Mouse (Mus musculus): ENCODE measurements around the gene Themis2. TPM values are rescaled to one million over a fixed set of nuclear protein-coding genes. Genes with fewer than 3 reads are reported as not detected.
"Not testable (repeated sequence)": the region's sequence is repeated elsewhere in the genome, so short reads cannot be mapped to it uniquely, and the experiment has no call there.

Gene Themis2
- polyA plus RNA-seq, 1 experiment from 2014 or later, result 1.3 TPM

GRCm38 (mm10) chr4:132748778-132749177 lies 47.4 kb downstream of the Themis2 start:
- WGBS, result 93% methylated on average over 4 of the region's 4 CpGs
- ATAC-seq (ENCODE audit: low read depth), result no peak

GRCm38 (mm10) chr4:132747664-132748259 lies 48.4 kb downstream of the Themis2 start:
- no peaks in the 10 kb centered on the region for H3K9me3 ChIP-seq (ENCODE audit: control insufficient read depth, low read length)
- H3K27me3 ChIP-seq (ENCODE audit: control insufficient read depth, insufficient read depth, low read depth, low read length), result no peaks in the 10 kb centered on the region
- H3K36me3 ChIP-seq (ENCODE audit: control insufficient read depth, insufficient read depth, low read length), result no peaks in the 10 kb centered on the region
- peak overlapping the region; percentile 32 for H3K4me3 ChIP-seq (ENCODE audit: low read length)
- peak overlapping the region; percentile 37 for H3K4me2 ChIP-seq (ENCODE audit: low read depth, low read length)
- peak; percentile 69 for ATAC-seq (ENCODE audit: low read depth)
- 29% methylated on average over 9 of the region's 9 CpGs for WGBS
- peak overlapping the region; percentile 44 for H3K9ac ChIP-seq (ENCODE audit: low read length)
- H3K4me1 ChIP-seq (replicated peaks; ENCODE audit: control insufficient read depth, insufficient read depth, low read length), result no peaks in the 10 kb centered on the region
- peak overlapping the region; percentile 65 for H3K27ac ChIP-seq (ENCODE audit: low read length)

More at GRCm38 (mm10) chr4:132748778-132749177, 47.4 kb downstream of the Themis2 start:
- H3K4me1 ChIP-seq (replicated peaks; ENCODE audit: control insufficient read depth, insufficient read depth, low read length), result no peaks in the 10 kb centered on the region
- no peak overlapping the region for H3K9ac ChIP-seq (ENCODE audit: low read length)
- no peaks in the 10 kb centered on the region for H3K27me3 ChIP-seq (ENCODE audit: control insufficient read depth, insufficient read depth, low read depth, low read length)
- no peak overlapping the region for H3K27ac ChIP-seq (ENCODE audit: low read length)
- H3K4me2 ChIP-seq (ENCODE audit: low read depth, low read length), result no peak overlapping the region
- H3K9me3 ChIP-seq (ENCODE audit: control insufficient read depth, low read length), result no peaks in the 10 kb centered on the region
- no peak overlapping the region for H3K4me3 ChIP-seq (ENCODE audit: low read length)
- no peaks in the 10 kb centered on the region for H3K36me3 ChIP-seq (ENCODE audit: control insufficient read depth, insufficient read depth, low read length)

- no peak for ATAC-seq (ENCODE audit: low read depth)
- H3K9ac ChIP-seq (ENCODE audit: low read length), result no peak overlapping the region; the same call in 1 of the 2 replicates
- H3K9me3 ChIP-seq (ENCODE audit: control insufficient read depth, low read length), result no peaks in the 10 kb centered on the region
- no peaks in the 10 kb centered on the region for H3K4me1 ChIP-seq (replicated peaks; ENCODE audit: control insufficient read depth, insufficient read depth, low read length)
- H3K27me3 ChIP-seq (ENCODE audit: control insufficient read depth, insufficient read depth, low read depth, low read length), result no peaks in the 10 kb centered on the region
- 82% methylated on average over 9 of the region's 9 CpGs for WGBS
- H3K4me3 ChIP-seq (ENCODE audit: low read length), result no peak overlapping the region; the same call in 1 of the 2 replicates
- no peak overlapping the region; the same call in 1 of the 2 replicates for H3K4me2 ChIP-seq (ENCODE audit: low read depth, low read length)
- no peaks in the 10 kb centered on the region for H3K36me3 ChIP-seq (ENCODE audit: control insufficient read depth, insufficient read depth, low read length)
- peak overlapping the region; percentile 65 for H3K27ac ChIP-seq (ENCODE audit: low read length)
These were observed 49.2 kb downstream of the Themis2 start for GRCm38 (mm10) chr4:132746911-132747517.

GRCm38 (mm10) chr4:132743992-132744911 lies 51.9 kb downstream of the Themis2 start:
- Histone ChIP-seq H3K9ac (ENCODE audit: low read length) (no peak overlapping the region), H3K4me3 (ENCODE audit: low read length) (no peak overlapping the region), H3K27ac (ENCODE audit: low read length) (no peak overlapping the region), H3K4me1 (replicated peaks; ENCODE audit: control insufficient read depth, insufficient read depth, low read length) (no peaks in the 10 kb centered on the region), H3K36me3 (ENCODE audit: control insufficient read depth, insufficient read depth, low read length) (no peaks in the 10 kb centered on the region), H3K9me3 (ENCODE audit: control insufficient read depth, low read length) (no peaks in the 10 kb centered on the region), H3K27me3 (ENCODE audit: control insufficient read depth, insufficient read depth, low read depth, low read length) (no peaks in the 10 kb centered on the region), H3K4me2 (ENCODE audit: low read depth, low read length) (no peak overlapping the region)
- no peak for ATAC-seq (ENCODE audit: low read depth)
- 65% methylated on average over 11 of the region's 11 CpGs for WGBS

GRCm38 (mm10) chr4:132741491-132741890 lies 54.7 kb downstream of the Themis2 start:
- Histone ChIP-seq H3K9me3 (ENCODE audit: control insufficient read depth, low read length) (no peaks in the 10 kb centered on the region), H3K9ac (ENCODE audit: low read length) (no peak overlapping the region), H3K27me3 (ENCODE audit: control insufficient read depth, insufficient read depth, low read depth, low read length) (no peaks in the 10 kb centered on the region), H3K36me3 (ENCODE audit: control insufficient read depth, insufficient read depth, low read length) (no peaks in the 10 kb centered on the region), H3K4me1 (replicated peaks; ENCODE audit: control insufficient read depth, insufficient read depth, low read length) (no peaks in the 10 kb centered on the region), H3K4me3 (ENCODE audit: low read length) (no peak overlapping the region), H3K27ac (ENCODE audit: low read length) (no peak overlapping the region), H3K4me2 (ENCODE audit: low read depth, low read length) (no peak overlapping the region)
- 90% methylated on average over 7 of the region's 7 CpGs for WGBS
- ATAC-seq (ENCODE audit: low read depth), result no peak

DNA sequence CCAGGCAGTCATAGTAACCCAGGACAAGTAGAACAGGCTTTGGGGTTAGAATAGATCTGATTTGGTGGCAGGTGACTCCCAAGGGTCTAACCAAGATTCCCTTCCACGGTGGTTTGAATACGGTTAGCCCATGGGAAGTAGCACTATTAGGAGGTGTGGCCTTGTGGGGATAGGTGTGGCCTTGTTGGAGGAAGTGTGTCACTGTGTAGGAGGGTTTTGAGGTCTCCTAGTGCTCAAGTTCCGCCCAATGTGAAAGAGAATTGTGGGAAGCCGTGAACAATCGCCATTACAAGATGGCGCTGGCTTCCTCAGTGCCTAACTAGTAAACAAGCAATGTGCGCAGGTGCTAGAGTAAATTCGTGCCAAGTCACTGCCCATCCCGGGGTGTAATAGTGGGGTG lies 59.0 kb downstream of the Themis2 start:
- H3K36me3 ChIP-seq (ENCODE audit: control insufficient read depth, insufficient read depth, low read length); H3K27me3 ChIP-seq (ENCODE audit: control insufficient read depth, insufficient read depth, low read depth, low read length); H3K9me3 ChIP-seq (ENCODE audit: control insufficient read depth, low read length); H3K4me2 ChIP-seq (ENCODE audit: low read depth, low read length); H3K9ac ChIP-seq (ENCODE audit: low read length); ATAC-seq (ENCODE audit: low read depth); H3K4me1 ChIP-seq (replicated peaks; ENCODE audit: control insufficient read depth, insufficient read depth, low read length); H3K4me3 ChIP-seq (ENCODE audit: low read length); H3K27ac ChIP-seq (ENCODE audit: low read length): not testable (repeated sequence)
- WGBS, result 85% methylated on average over 9 of the region's 9 CpGs

DNA sequence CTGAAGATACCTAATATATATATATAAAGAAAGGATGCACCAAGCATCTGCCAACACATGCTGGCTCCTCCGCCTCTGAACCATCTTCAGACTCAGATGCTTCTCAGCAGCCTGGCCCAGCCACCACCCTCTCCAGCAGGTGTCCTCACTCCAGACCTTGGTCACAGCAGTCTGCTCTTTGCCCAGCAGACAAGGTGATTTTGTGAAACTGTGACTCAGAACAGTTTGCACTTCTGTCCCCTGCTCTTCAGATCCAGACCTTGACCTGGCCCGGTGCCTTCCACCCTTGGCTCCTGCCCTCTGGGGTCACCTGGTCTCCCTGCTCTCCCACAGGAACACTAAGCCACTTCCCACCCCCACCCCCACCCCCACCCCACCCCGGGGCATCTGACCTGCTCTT lies 60.3 kb downstream of the Themis2 start:
- ATAC-seq (ENCODE audit: low read depth), result no peak
- H3K9me3 ChIP-seq (ENCODE audit: control insufficient read depth, low read length), result no peaks in the 10 kb centered on the region
- no peaks in the 10 kb centered on the region for H3K27me3 ChIP-seq (ENCODE audit: control insufficient read depth, insufficient read depth, low read depth, low read length)
- H3K4me3 ChIP-seq (ENCODE audit: low read length), result no peak overlapping the region
- no peak overlapping the region for H3K9ac ChIP-seq (ENCODE audit: low read length)
- no peak overlapping the region for H3K4me2 ChIP-seq (ENCODE audit: low read depth, low read length)
- H3K4me1 ChIP-seq (replicated peaks; ENCODE audit: control insufficient read depth, insufficient read depth, low read length), result peaks cover 5% of the 10 kb centered on the region
- H3K36me3 ChIP-seq (ENCODE audit: control insufficient read depth, insufficient read depth, low read length), result no peaks in the 10 kb centered on the region
- WGBS, result 45% methylated on average over 3 of the region's 3 CpGs
- H3K27ac ChIP-seq (ENCODE audit: low read length), result no peak overlapping the region

GRCm38 (mm10) chr4:132735389-132735788 lies 60.8 kb downstream of the Themis2 start:
- Histone ChIP-seq H3K27ac (ENCODE audit: low read length) (no peak overlapping the region), H3K36me3 (ENCODE audit: control insufficient read depth, insufficient read depth, low read length) (no peaks in the 10 kb centered on the region), H3K4me1 (replicated peaks; ENCODE audit: control insufficient read depth, insufficient read depth, low read length) (peaks cover 5% of the 10 kb centered on the region), H3K27me3 (ENCODE audit: control insufficient read depth, insufficient read depth, low read depth, low read length) (no peaks in the 10 kb centered on the region), H3K4me2 (ENCODE audit: low read depth, low read length) (no peak overlapping the region), H3K9me3 (ENCODE audit: control insufficient read depth, low read length) (no peaks in the 10 kb centered on the region), H3K4me3 (ENCODE audit: low read length) (no peak overlapping the region), H3K9ac (ENCODE audit: low read length) (no peak overlapping the region)
- WGBS, result 64% methylated on average over 2 of the region's 2 CpGs
- no peak for ATAC-seq (ENCODE audit: low read depth)

- Histone ChIP-seq H3K27ac (ENCODE audit: low read length) (no peak overlapping the region), H3K9ac (ENCODE audit: low read length) (no peak overlapping the region), H3K4me3 (ENCODE audit: low read length) (no peak overlapping the region), H3K27me3 (ENCODE audit: control insufficient read depth, insufficient read depth, low read depth, low read length) (no peaks in the 10 kb centered on the region), H3K36me3 (ENCODE audit: control insufficient read depth, insufficient read depth, low read length) (no peaks in the 10 kb centered on the region), H3K4me1 (replicated peaks; ENCODE audit: control insufficient read depth, insufficient read depth, low read length) (peaks cover 5% of the 10 kb centered on the region), H3K4me2 (ENCODE audit: low read depth, low read length) (no peak overlapping the region), H3K9me3 (ENCODE audit: control insufficient read depth, low read length) (no peaks in the 10 kb centered on the region)
- WGBS, result 84% methylated on average over 2 of the region's 2 CpGs
- ATAC-seq (ENCODE audit: low read depth), result no peak
These were observed 61.4 kb downstream of the Themis2 start for GRCm38 (mm10) chr4:132734766-132735165.

Data from lung, embryonic 16.5 days (tissue).